Mouse (Mus musculus) forebrain, postnatal 0 days (tissue): ENCODE data around the gene Ppp1r27. TPM values are rescaled to one million over a fixed set of nuclear protein-coding genes. Genes with fewer than 3 reads are reported as not detected.

ENCODE experiments used
- ATAC-seq: fragments of 200-750 bp; cut with Nextera tagmentation; 2 replicates; pipeline ENCODE4 v1.8.0; 2017; ENCODE audit warnings: mild to moderate bottlenecking, moderate library complexity
- DNase-seq: peaks from one replicate; pipeline ENCODE4 v3.0.0-alpha.2; 2015
- H3K27ac ChIP-seq: fragments of 300-500 bp; sonication (generic); 2 replicates; pipeline ENCODE4 v1.5.1; 2014; ENCODE audit warnings: low read depth, mild to moderate bottlenecking, antibody characterized with exemption, low read length, moderate library complexity, mixed read lengths
- H3K27me3 ChIP-seq: fragments of 300-500 bp; sonication (generic); 2 replicates; pipeline ENCODE4 v1.6.1; 2014; ENCODE audit warnings: mild to moderate bottlenecking, low read length, mixed read lengths; ENCODE audit not compliant: insufficient read depth
- H3K36me3 ChIP-seq: fragments of 300-500 bp; sonication (generic); 2 replicates; pipeline ENCODE4 v1.6.1; 2014; ENCODE audit warnings: mild to moderate bottlenecking, moderate library complexity; ENCODE audit not compliant: insufficient read depth
- H3K4me1 ChIP-seq: fragments of 300-500 bp; sonication (generic); 2 replicates; pipeline ENCODE4 v1.6.1; 2014; ENCODE audit warnings: antibody characterized with exemption; ENCODE audit not compliant: insufficient read depth
- H3K4me2 ChIP-seq: fragments of 300-500 bp; sonication (generic); 2 replicates; pipeline ENCODE4 v1.6.1; 2014; ENCODE audit warnings: low read depth, mild to moderate bottlenecking, moderate library complexity
- H3K4me3 ChIP-seq: fragments of 300-500 bp; sonication (generic); 2 replicates; pipeline ENCODE4 v1.5.1; 2014; ENCODE audit warnings: low read depth, low read length, mixed read lengths
- H3K9ac ChIP-seq: fragments of 300-500 bp; sonication (generic); 2 replicates; pipeline ENCODE4 v1.6.1; 2014; ENCODE audit warnings: mild to moderate bottlenecking
- H3K9me3 ChIP-seq: fragments of 300-500 bp; sonication (generic); 2 replicates; pipeline ENCODE4 v1.6.1; 2016; ENCODE audit warnings: low read length
- CTCF ChIP-seq: sonication (generic); IDR thresholded peaks from 2 replicates; pipeline ENCODE4 v1.5.1; 2016; ENCODE audit warnings: antibody characterized with exemption, control low read depth, low read depth
- WGBS: fragments of 180-500 bp; shearing (Covaris S2); extraction: QIAGEN DNeasy Blood & Tissue Kit; methylation state at CpG from one replicate; pipeline ENCODE4 v1.1.7; 2014; 5-methylcytosine and 5-hydroxymethylcytosine counted together
- polyA plus RNA-seq: library from polyadenylated mRNA; unstranded; fragments of >200 nt; fragmentation: Nextera tagmentation; extraction: Ambion mirVana; gene quantifications from 2 replicates; pipeline ENCODE4 v1.2.1, GENCODE M21; 2015
- total RNA-seq: library from RNA; depleted of rRNA; stranded (reverse); fragments of >200 nt; gene quantifications from 2 replicates; pipeline ENCODE4 v1.2.3, GENCODE M21; 2014

Gene Ppp1r27
- total and polyA plus RNA-seq, 2 experiments from 2014 or later: not detected

DNA sequence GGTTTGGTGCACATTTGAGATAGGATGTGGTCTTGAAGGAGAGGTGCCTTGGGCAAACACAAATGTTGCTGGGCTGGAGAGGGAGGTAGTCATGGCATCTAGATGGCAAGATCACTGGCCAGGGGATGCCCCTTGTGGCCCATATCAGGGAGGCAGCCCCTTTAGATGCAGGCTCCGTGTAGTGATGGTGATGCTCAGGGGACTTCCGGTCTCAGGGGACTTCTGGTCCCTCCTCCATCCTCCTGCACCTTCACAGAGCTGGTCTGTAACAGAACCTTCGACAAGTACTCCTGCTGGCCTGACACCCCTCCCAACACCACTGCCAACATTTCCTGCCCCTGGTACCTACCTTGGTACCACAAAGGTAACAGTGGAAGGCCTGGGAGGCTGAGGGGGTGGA lies 15.1 kb downstream of the Ppp1r27 start:
- Histone ChIP-seq H3K9me3 (no peaks in the 10 kb centered on the region), H3K27ac (no peak overlapping the region), H3K4me2 (no peak overlapping the region), H3K36me3 (no peaks in the 10 kb centered on the region), H3K4me3 (no peak overlapping the region), H3K9ac (no peak overlapping the region), H3K27me3 (peaks cover 22% of the 10 kb centered on the region), H3K4me1 (no peaks in the 10 kb centered on the region)
- ATAC-seq: no peak
- TF ChIP-seq CTCF: no peak
- DNase-seq: no peak
- WGBS: 75% methylated on average over 3 of the region's 3 CpGs

DNA sequence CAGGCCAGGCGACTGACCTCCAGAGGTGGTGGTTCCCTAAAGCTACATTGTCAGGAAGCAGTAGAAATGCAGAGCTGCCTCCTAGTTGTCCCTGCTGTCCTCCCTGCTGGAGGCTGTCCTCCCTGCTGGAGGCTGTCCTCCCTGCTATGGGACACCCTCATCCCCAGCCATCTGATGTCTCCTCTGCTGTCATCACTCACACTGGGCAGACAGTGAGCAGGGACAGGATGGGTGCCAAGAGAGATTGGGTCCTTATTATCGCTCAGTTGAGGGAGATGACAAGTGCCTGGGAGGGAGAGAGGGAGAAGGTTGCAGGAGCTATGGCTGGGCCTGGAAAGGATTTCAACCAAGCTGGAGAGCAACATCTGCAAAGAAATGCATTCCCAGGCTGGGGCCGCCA lies 15.8 kb downstream of the Ppp1r27 start:
- H3K27me3 ChIP-seq: peaks cover 26% of the 10 kb centered on the region

GRCm38 (mm10) chr11:120534093-120534492 lies 16.8 kb downstream of the Ppp1r27 start:
- Histone ChIP-seq H3K9ac (no peak overlapping the region), H3K4me2 (no peak overlapping the region), H3K27ac (no peak overlapping the region), H3K4me3 (no peak overlapping the region), H3K27me3 (peaks cover 36% of the 10 kb centered on the region), H3K4me1 (no peaks in the 10 kb centered on the region), H3K9me3 (no peaks in the 10 kb centered on the region), H3K36me3 (no peaks in the 10 kb centered on the region)
- 80% methylated on average over 8 of the region's 8 CpGs for WGBS
- no peak for TF ChIP-seq CTCF
- DNase-seq (no peak), ATAC-seq (no peak)

More for the DNA sequence above, 15.8 kb downstream of the Ppp1r27 start:
- H3K36me3 ChIP-seq: no peaks in the 10 kb centered on the region
- no peaks in the 10 kb centered on the region for H3K9me3 ChIP-seq
- H3K4me1 ChIP-seq: no peaks in the 10 kb centered on the region
- H3K4me3 ChIP-seq: no peak overlapping the region
- DNase-seq: no peak
- WGBS: 61% methylated on average over 3 of the region's 3 CpGs
- H3K4me2 ChIP-seq: no peak overlapping the region
- no peak overlapping the region for H3K27ac ChIP-seq
- no peak for ATAC-seq
- H3K9ac ChIP-seq: no peak overlapping the region
- no peak for TF ChIP-seq CTCF

DNA sequence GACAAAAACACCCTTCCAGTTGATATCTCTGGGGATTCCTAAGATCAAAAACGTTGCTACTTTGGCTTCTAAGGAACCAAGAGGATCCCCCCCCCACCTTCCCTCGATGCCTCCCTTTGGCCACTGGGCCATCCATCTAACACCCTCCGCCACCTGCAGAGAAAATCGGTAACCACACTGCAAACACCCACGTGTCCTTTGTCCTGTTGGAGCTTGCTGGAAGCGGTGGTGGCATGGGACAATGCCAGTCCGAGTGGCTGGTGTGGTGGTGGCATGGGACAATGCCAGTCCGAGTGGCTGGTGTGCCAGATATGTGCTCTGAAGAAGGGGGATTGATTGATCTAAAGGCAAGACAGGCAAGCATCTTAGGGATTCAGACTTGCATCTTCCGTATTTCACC lies 19.3 kb downstream of the Ppp1r27 start:
- Histone ChIP-seq H3K9me3 (no peaks in the 10 kb centered on the region), H3K4me2 (no peak overlapping the region), H3K27me3 (peaks cover 41% of the 10 kb centered on the region), H3K4me1 (no peaks in the 10 kb centered on the region), H3K27ac (no peak overlapping the region), H3K4me3 (no peak overlapping the region), H3K9ac (no peak overlapping the region), H3K36me3 (no peaks in the 10 kb centered on the region)
- ATAC-seq (no peak), DNase-seq (no peak)
- WGBS: 26% methylated on average over 9 of the region's 9 CpGs
- no peak for TF ChIP-seq CTCF

- Histone ChIP-seq H3K4me2 (peak within 1 kb of the TSS; percentile 53), H3K27ac (no peak within 1 kb of the TSS), H3K4me1 (no peaks in the 10 kb centered on the region), H3K36me3 (no peaks in the 10 kb centered on the region), H3K4me3 (peak within 1 kb of the TSS; percentile 28), H3K9me3 (no peaks in the 10 kb centered on the region), H3K27me3 (peaks cover 41% of the 10 kb centered on the region), H3K9ac (peak within 1 kb of the TSS; percentile 35)
- 7% methylated on average over 51 of the region's 62 CpGs for WGBS
- DNase-seq: no peak
- ATAC-seq: no peak
- TF ChIP-seq CTCF: no peak
Observed at GRCm38 (mm10) chr11:120530085-120530964, 20.6 kb downstream of the Ppp1r27 start, which contains the start of gene Gcgr. Gene Gcgr, plus strand, starts transcription at chr11:120530699.

DNA sequence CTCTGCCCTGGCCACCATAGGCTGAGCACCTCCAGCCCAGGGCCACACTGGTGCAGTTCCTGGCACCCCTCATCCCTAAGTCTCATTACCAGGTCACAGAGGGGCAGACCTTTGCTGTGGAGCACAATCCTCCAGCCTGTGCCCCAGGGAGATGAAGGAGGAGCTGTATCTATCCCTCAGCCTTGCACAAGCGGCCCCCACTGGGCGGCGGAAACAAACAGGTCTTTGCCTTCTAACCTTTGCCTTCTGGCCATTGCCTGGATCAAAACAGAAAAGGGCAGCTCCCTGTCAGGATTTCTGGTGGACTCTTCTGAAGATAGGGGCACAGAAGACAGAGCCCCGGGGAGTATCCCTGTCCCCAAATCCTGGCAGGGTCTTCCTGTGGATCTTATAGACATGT lies 22.0 kb downstream of the Ppp1r27 start:
- TF ChIP-seq CTCF: no peak
- H3K4me1 ChIP-seq: no peaks in the 10 kb centered on the region
- H3K9ac ChIP-seq: no peak overlapping the region
- peaks cover 41% of the 10 kb centered on the region for H3K27me3 ChIP-seq
- WGBS: 56% methylated on average over 4 of the region's 4 CpGs
- no peaks in the 10 kb centered on the region for H3K36me3 ChIP-seq
- H3K4me2 ChIP-seq: no peak overlapping the region
- ATAC-seq (no peak), DNase-seq (no peak)
- no peak overlapping the region for H3K4me3 ChIP-seq
- no peaks in the 10 kb centered on the region for H3K9me3 ChIP-seq
- no peak overlapping the region for H3K27ac ChIP-seq

DNA sequence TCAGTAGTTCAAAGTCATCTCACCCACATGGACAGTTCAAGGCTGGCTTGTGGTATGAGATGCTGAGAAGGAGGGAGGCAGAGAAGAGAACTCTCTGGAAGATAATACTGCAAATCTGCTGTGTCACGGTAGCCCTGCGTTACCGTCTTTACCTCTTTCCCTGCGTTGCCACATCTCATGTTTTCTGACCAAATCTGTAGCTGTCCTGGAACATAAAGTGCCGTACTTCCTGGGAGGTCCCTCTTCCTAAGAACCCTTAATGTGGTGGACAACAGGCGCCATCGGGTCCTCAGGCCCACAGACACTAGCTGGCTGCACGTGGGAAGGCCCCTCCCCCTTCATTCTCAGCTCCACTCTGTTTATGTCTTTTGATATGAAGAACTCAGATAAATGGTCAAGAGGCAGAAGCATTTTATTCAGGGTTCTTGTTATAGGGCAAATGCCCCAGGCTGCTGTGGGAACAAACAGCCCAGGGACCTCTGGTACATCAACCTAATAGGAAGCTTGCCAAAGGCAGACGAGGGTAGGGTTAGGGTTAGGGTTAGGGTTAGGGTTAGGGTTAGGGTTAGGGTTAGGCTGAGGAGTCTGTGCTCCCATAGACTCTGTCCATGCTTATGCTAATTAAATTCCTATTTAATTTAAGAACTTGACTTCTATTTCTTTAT lies 23.1 kb downstream of the Ppp1r27 start:
- no peak overlapping the region for H3K27ac ChIP-seq
- ATAC-seq (no peak), DNase-seq (no peak)
- peaks cover 39% of the 10 kb centered on the region for H3K27me3 ChIP-seq
- no peaks in the 10 kb centered on the region for H3K4me1 ChIP-seq
- H3K4me3 ChIP-seq: no peak overlapping the region
- H3K36me3 ChIP-seq: no peaks in the 10 kb centered on the region
- no peak overlapping the region for H3K9ac ChIP-seq
- H3K9me3 ChIP-seq: no peaks in the 10 kb centered on the region
- whole genome bisulfite sequencing: 84% methylated on average over 9 of the region's 9 CpGs
- no peak overlapping the region for H3K4me2 ChIP-seq
- TF ChIP-seq CTCF: no peak
